Mouse (Mus musculus): Measurements from ENCODE around the gene Gm20388. TPM values are rescaled to one million over a fixed set of nuclear protein-coding genes. Genes with fewer than 3 reads are reported as not detected.
"Not testable (repeated sequence)": the region's sequence is repeated elsewhere in the genome, so short reads cannot be mapped to it uniquely, and the experiment has no call there.

The Gm20388 gene
- polyA plus RNA-seq, 1 experiment from 2014 or later, result 8.3 TPM

- H3K36me3 ChIP-seq (ENCODE audit: control insufficient read depth, insufficient read depth, low read length), result peaks cover 11% of the 10 kb centered on the region
- peak within 1 kb of the TSS; percentile 88 for H3K4me2 ChIP-seq (ENCODE audit: low read length)
- under 1% methylated on average over 89 of the region's 94 CpGs for whole genome bisulfite sequencing
- peaks cover 19% of the 10 kb centered on the region for H3K4me1 ChIP-seq (replicated peaks; ENCODE audit: control insufficient read depth, insufficient read depth, low read length)
- peak within 1 kb of the TSS; percentile 79 for H3K9ac ChIP-seq (ENCODE audit: low read length)
- no peaks in the 10 kb centered on the region for H3K27me3 ChIP-seq (replicated peaks; ENCODE audit: control insufficient read depth, insufficient read depth, low read length)
- no peaks in the 10 kb centered on the region for H3K9me3 ChIP-seq (ENCODE audit: control insufficient read depth, low read length)
- DNase-seq (ENCODE audit: low spot score), result peak; percentile 97
- H3K27ac ChIP-seq (ENCODE audit: low read depth), result peak within 1 kb of the TSS; percentile 62; the same call in 1 of the 2 replicates
- peak within 1 kb of the TSS; percentile 94 for H3K4me3 ChIP-seq (ENCODE audit: low read depth, low read length)
- peak; percentile 81 for ATAC-seq (replicated peaks; ENCODE audit: low FRiP score, low TSS enrichment, low read depth)
Observed at GRCm38 (mm10) chr8:121590203-121591177, 1679.8 kb downstream of the Gm20388 start, which contains the start of gene Map1lc3b. Gene Map1lc3b (plus strand): TSS chr8:121590361.

GRCm38 (mm10) chr8:121591178-121592066, 1680.8 kb downstream of the Gm20388 start:
- WGBS, result 11% methylated on average over 20 of the region's 20 CpGs
- peak overlapping the region; percentile 88 for H3K4me2 ChIP-seq (ENCODE audit: low read length)
- DNase-seq (ENCODE audit: low spot score) (peak; percentile 72), ATAC-seq (replicated peaks; ENCODE audit: low FRiP score, low TSS enrichment, low read depth) (peak; percentile 56)
- peak overlapping the region; percentile 94 for H3K4me3 ChIP-seq (ENCODE audit: low read depth, low read length)
- H3K4me1 ChIP-seq (replicated peaks; ENCODE audit: control insufficient read depth, insufficient read depth, low read length), result peaks cover 19% of the 10 kb centered on the region
- peak overlapping the region; percentile 79 for H3K9ac ChIP-seq (ENCODE audit: low read length)
- H3K27me3 ChIP-seq (replicated peaks; ENCODE audit: control insufficient read depth, insufficient read depth, low read length), result no peaks in the 10 kb centered on the region
- H3K36me3 ChIP-seq (ENCODE audit: control insufficient read depth, insufficient read depth, low read length), result peaks cover 21% of the 10 kb centered on the region
- H3K27ac ChIP-seq (ENCODE audit: low read depth), result peak overlapping the region; percentile 62; the same call in 1 of the 2 replicates
- no peaks in the 10 kb centered on the region for H3K9me3 ChIP-seq (ENCODE audit: control insufficient read depth, low read length)

- Histone ChIP-seq H3K9ac (ENCODE audit: low read length) (no peak overlapping the region), H3K27me3 (replicated peaks; ENCODE audit: control insufficient read depth, insufficient read depth, low read length) (no peaks in the 10 kb centered on the region), H3K4me3 (ENCODE audit: low read depth, low read length) (no peak overlapping the region), H3K4me1 (replicated peaks; ENCODE audit: control insufficient read depth, insufficient read depth, low read length) (peaks cover 19% of the 10 kb centered on the region), H3K4me2 (ENCODE audit: low read length) (no peak overlapping the region), H3K36me3 (ENCODE audit: control insufficient read depth, insufficient read depth, low read length) (peaks cover 36% of the 10 kb centered on the region), H3K27ac (ENCODE audit: low read depth) (no peak overlapping the region), H3K9me3 (ENCODE audit: control insufficient read depth, low read length) (no peaks in the 10 kb centered on the region)
- WGBS, result 91% methylated on average over 5 of the region's 5 CpGs
- no peak for ATAC-seq (replicated peaks; ENCODE audit: low FRiP score, low TSS enrichment, low read depth)
- DNase-seq (ENCODE audit: low spot score), result no peak
Observed at GRCm38 (mm10) chr8:121593293-121593692, 1682.7 kb downstream of the Gm20388 start.

GRCm38 (mm10) chr8:121593983-121594382, 1683.3 kb downstream of the Gm20388 start:
- Histone ChIP-seq H3K27ac (ENCODE audit: low read depth) (no peak overlapping the region), H3K4me3 (ENCODE audit: low read depth, low read length) (no peak overlapping the region), H3K4me1 (replicated peaks; ENCODE audit: control insufficient read depth, insufficient read depth, low read length) (peaks cover 19% of the 10 kb centered on the region), H3K9me3 (ENCODE audit: control insufficient read depth, low read length) (no peaks in the 10 kb centered on the region), H3K36me3 (ENCODE audit: control insufficient read depth, insufficient read depth, low read length) (peaks cover 36% of the 10 kb centered on the region), H3K27me3 (replicated peaks; ENCODE audit: control insufficient read depth, insufficient read depth, low read length) (no peaks in the 10 kb centered on the region), H3K4me2 (ENCODE audit: low read length) (no peak overlapping the region), H3K9ac (ENCODE audit: low read length) (no peak overlapping the region)
- WGBS, result 80% methylated on average over 9 of the region's 9 CpGs
- ATAC-seq (replicated peaks; ENCODE audit: low FRiP score, low TSS enrichment, low read depth), result no peak
- DNase-seq (ENCODE audit: low spot score), result no peak

GRCm38 (mm10) chr8:121597492-121597891, 1686.9 kb downstream of the Gm20388 start:
- not testable (repeated sequence) for H3K4me1 ChIP-seq (replicated peaks; ENCODE audit: control insufficient read depth, insufficient read depth, low read length); ATAC-seq (replicated peaks; ENCODE audit: low FRiP score, low TSS enrichment, low read depth); DNase-seq (ENCODE audit: low spot score); H3K9me3 ChIP-seq (ENCODE audit: control insufficient read depth, low read length); H3K4me2 ChIP-seq (ENCODE audit: low read length); H3K4me3 ChIP-seq (ENCODE audit: low read depth, low read length); H3K27me3 ChIP-seq (replicated peaks; ENCODE audit: control insufficient read depth, insufficient read depth, low read length); H3K9ac ChIP-seq (ENCODE audit: low read length); H3K27ac ChIP-seq (ENCODE audit: low read depth)
- peaks cover 71% of the 10 kb centered on the region for H3K36me3 ChIP-seq (ENCODE audit: control insufficient read depth, insufficient read depth, low read length)
- 78% methylated on average over 2 of the region's 2 CpGs for WGBS

- no peak overlapping the region for H3K9ac ChIP-seq (ENCODE audit: low read length)
- H3K36me3 ChIP-seq (ENCODE audit: control insufficient read depth, insufficient read depth, low read length), result peaks cover 77% of the 10 kb centered on the region
- H3K27ac ChIP-seq (ENCODE audit: low read depth), result no peak overlapping the region
- DNase-seq (ENCODE audit: low spot score) (no peak), ATAC-seq (replicated peaks; ENCODE audit: low FRiP score, low TSS enrichment, low read depth) (no peak)
- H3K9me3 ChIP-seq (ENCODE audit: control insufficient read depth, low read length), result no peaks in the 10 kb centered on the region
- no peak overlapping the region for H3K4me3 ChIP-seq (ENCODE audit: low read depth, low read length)
- H3K27me3 ChIP-seq (replicated peaks; ENCODE audit: control insufficient read depth, insufficient read depth, low read length), result no peaks in the 10 kb centered on the region
- 94% methylated on average over 7 of the region's 7 CpGs for WGBS
- no peaks in the 10 kb centered on the region for H3K4me1 ChIP-seq (replicated peaks; ENCODE audit: control insufficient read depth, insufficient read depth, low read length)
- H3K4me2 ChIP-seq (ENCODE audit: low read length), result no peak overlapping the region
Observed at GRCm38 (mm10) chr8:121598190-121598589, 1687.5 kb downstream of the Gm20388 start.

GRCm38 (mm10) chr8:121598892-121599291, 1688.3 kb downstream of the Gm20388 start:
- peak; percentile 85 for DNase-seq (ENCODE audit: low spot score)
- H3K4me3 ChIP-seq (ENCODE audit: low read depth, low read length), result no peak overlapping the region
- H3K27me3 ChIP-seq (replicated peaks; ENCODE audit: control insufficient read depth, insufficient read depth, low read length), result no peaks in the 10 kb centered on the region
- H3K27ac ChIP-seq (ENCODE audit: low read depth), result no peak overlapping the region
- no peak overlapping the region for H3K9ac ChIP-seq (ENCODE audit: low read length)
- WGBS, result 36% methylated on average over 7 of the region's 7 CpGs
- no peaks in the 10 kb centered on the region for H3K4me1 ChIP-seq (replicated peaks; ENCODE audit: control insufficient read depth, insufficient read depth, low read length)
- no peak overlapping the region for H3K4me2 ChIP-seq (ENCODE audit: low read length)
- peak; percentile 82 for ATAC-seq (replicated peaks; ENCODE audit: low FRiP score, low TSS enrichment, low read depth)
- H3K9me3 ChIP-seq (ENCODE audit: control insufficient read depth, low read length), result no peaks in the 10 kb centered on the region
- peaks cover 83% of the 10 kb centered on the region for H3K36me3 ChIP-seq (ENCODE audit: control insufficient read depth, insufficient read depth, low read length)

GRCm38 (mm10) chr8:121599842-121600241, 1689.2 kb downstream of the Gm20388 start:
- H3K4me3 ChIP-seq (ENCODE audit: low read depth, low read length), result no peak overlapping the region
- H3K27ac ChIP-seq (ENCODE audit: low read depth), result no peak overlapping the region
- H3K9ac ChIP-seq (ENCODE audit: low read length), result no peak overlapping the region
- no peaks in the 10 kb centered on the region for H3K27me3 ChIP-seq (replicated peaks; ENCODE audit: control insufficient read depth, insufficient read depth, low read length)
- peaks cover 87% of the 10 kb centered on the region for H3K36me3 ChIP-seq (ENCODE audit: control insufficient read depth, insufficient read depth, low read length)
- no peaks in the 10 kb centered on the region for H3K4me1 ChIP-seq (replicated peaks; ENCODE audit: control insufficient read depth, insufficient read depth, low read length)
- no peaks in the 10 kb centered on the region for H3K9me3 ChIP-seq (ENCODE audit: control insufficient read depth, low read length)
- no peak for DNase-seq (ENCODE audit: low spot score)
- ATAC-seq (replicated peaks; ENCODE audit: low FRiP score, low TSS enrichment, low read depth), result no peak
- 90% methylated on average over 14 of the region's 14 CpGs for WGBS
- no peak overlapping the region for H3K4me2 ChIP-seq (ENCODE audit: low read length)
